Mouse (Mus musculus): Measurements from ENCODE around the gene Ube2j2. TPM values are rescaled to one million over a fixed set of nuclear protein-coding genes. Genes with fewer than 3 reads are reported as not detected.
A peak's percentile ranks its signal among the peaks of the same experiment; 100 is the strongest.

The Ube2j2 gene
- polyA plus RNA-seq, 1 experiment from 2014 or later, result 72.0 TPM

DNA sequence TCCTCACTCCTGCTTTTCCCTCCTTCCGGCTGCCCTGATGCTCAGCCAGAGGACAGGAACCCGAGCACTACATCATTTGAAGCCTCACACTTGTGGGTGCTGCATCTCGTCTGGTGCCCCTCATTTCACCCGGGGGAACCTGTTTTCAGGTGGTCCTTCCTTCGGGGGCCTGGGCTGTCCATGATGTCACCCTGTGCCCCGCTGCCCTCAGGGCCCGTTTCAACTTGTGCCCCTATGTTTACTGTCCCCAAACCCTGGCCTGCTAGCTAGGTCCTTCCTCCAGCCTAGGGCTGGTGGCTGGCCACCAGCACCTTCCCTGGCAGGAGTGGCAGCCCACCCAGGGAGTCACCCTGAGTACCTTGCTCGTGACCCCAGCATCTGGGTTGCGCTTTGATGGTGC lies 37.5 kb upstream of the Ube2j2 start:
- peaks cover 58% of the 10 kb centered on the region for H3K36me3 ChIP-seq
- WGBS, result 80% methylated on average over 9 of the region's 9 CpGs
- no peak overlapping the region for H3K27ac ChIP-seq (replicated peaks)

GRCm38 (mm10) chr4:155907003-155907402 lies 36.6 kb upstream of the Ube2j2 start:
- WGBS, result 76% methylated on average over 11 of the region's 11 CpGs
- Histone ChIP-seq H3K9ac (no peak overlapping the region), H3K36me3 (peaks cover 49% of the 10 kb centered on the region), H3K27ac (replicated peaks) (no peak overlapping the region), H3K9me3 (no peaks in the 10 kb centered on the region), H3K27me3 (replicated peaks) (no peaks in the 10 kb centered on the region), H3K4me2 (no peak overlapping the region), H3K4me1 (no peaks in the 10 kb centered on the region), H3K4me3 (no peak overlapping the region)
- no peak for ATAC-seq (ENCODE audit: extremely low read depth, insufficient number of reproducible peaks, low FRiP score, low TSS enrichment)

More for the DNA sequence above, 37.5 kb upstream of the Ube2j2 start:
- no peak for ATAC-seq (ENCODE audit: extremely low read depth, insufficient number of reproducible peaks, low FRiP score, low TSS enrichment)
- Histone ChIP-seq H3K9ac (no peak overlapping the region), H3K4me1 (peaks cover 4% of the 10 kb centered on the region), H3K4me2 (no peak overlapping the region), H3K4me3 (no peak overlapping the region), H3K9me3 (no peaks in the 10 kb centered on the region), H3K27me3 (replicated peaks) (no peaks in the 10 kb centered on the region)

- H3K27me3 ChIP-seq (replicated peaks), result no peaks in the 10 kb centered on the region
- H3K4me2 ChIP-seq, result no peak overlapping the region
- 67% methylated on average over 7 of the region's 7 CpGs for WGBS
- H3K9ac ChIP-seq, result no peak overlapping the region
- ATAC-seq (ENCODE audit: extremely low read depth, insufficient number of reproducible peaks, low FRiP score, low TSS enrichment), result no peak
- no peaks in the 10 kb centered on the region for H3K4me1 ChIP-seq
- H3K4me3 ChIP-seq, result no peak overlapping the region
- H3K27ac ChIP-seq (replicated peaks), result no peak overlapping the region
- H3K9me3 ChIP-seq, result no peaks in the 10 kb centered on the region
- H3K36me3 ChIP-seq, result peaks cover 36% of the 10 kb centered on the region
Measured at GRCm38 (mm10) chr4:155908281-155908680, 35.4 kb upstream of the Ube2j2 start.

DNA sequence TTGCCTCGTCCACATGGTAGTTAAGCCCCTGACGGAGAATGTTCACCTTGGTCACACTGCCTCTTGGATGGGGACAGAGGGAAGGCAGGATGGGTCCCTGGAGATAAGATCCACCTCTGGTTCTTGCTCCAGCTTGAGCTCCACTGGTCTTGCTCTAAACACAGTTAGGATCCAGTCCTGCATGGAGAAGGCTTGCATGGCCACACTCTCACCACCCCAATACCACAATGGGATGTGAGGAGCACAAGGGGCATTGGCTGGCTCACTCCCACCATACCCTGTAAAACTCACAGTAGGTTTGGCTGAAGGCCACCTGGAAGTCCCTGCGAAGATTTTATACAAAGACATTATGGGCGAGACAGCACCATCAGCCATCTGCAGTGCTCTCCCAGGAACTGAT lies 34.9 kb upstream of the Ube2j2 start:
- H3K4me3 ChIP-seq, result no peak overlapping the region
- no peaks in the 10 kb centered on the region for H3K9me3 ChIP-seq
- H3K36me3 ChIP-seq, result peaks cover 32% of the 10 kb centered on the region
- ATAC-seq (ENCODE audit: extremely low read depth, insufficient number of reproducible peaks, low FRiP score, low TSS enrichment), result no peak
- no peak overlapping the region for H3K4me2 ChIP-seq
- no peak overlapping the region for H3K9ac ChIP-seq
- H3K27ac ChIP-seq (replicated peaks), result no peak overlapping the region
- H3K4me1 ChIP-seq, result no peaks in the 10 kb centered on the region
- H3K27me3 ChIP-seq (replicated peaks), result no peaks in the 10 kb centered on the region
- WGBS, result 83% methylated on average over 4 of the region's 4 CpGs

- ATAC-seq (ENCODE audit: extremely low read depth, insufficient number of reproducible peaks, low FRiP score, low TSS enrichment), result no peak
Measured at GRCm38 (mm10) chr4:155932031-155932430, 11.6 kb upstream of the Ube2j2 start.

GRCm38 (mm10) chr4:155943049-155943452 lies 580 bp upstream of the Ube2j2 start:
- Histone ChIP-seq H3K27me3 (replicated peaks) (no peaks in the 10 kb centered on the region; the same call in 1 of the 2 replicates), H3K9ac (peak overlapping the region; percentile 83), H3K27ac (replicated peaks) (peak overlapping the region; percentile 84), H3K9me3 (no peaks in the 10 kb centered on the region), H3K4me1 (peaks cover 25% of the 10 kb centered on the region), H3K4me2 (peak overlapping the region; percentile 97), H3K4me3 (peak overlapping the region; percentile 99), H3K36me3 (peaks cover 17% of the 10 kb centered on the region)
- ATAC-seq (ENCODE audit: extremely low read depth, insufficient number of reproducible peaks, low FRiP score, low TSS enrichment), result no peak
- WGBS, result 1% methylated on average over 17 of the region's 17 CpGs

More at GRCm38 (mm10) chr4:155932031-155932430, 11.6 kb upstream of the Ube2j2 start:
- Histone ChIP-seq H3K9me3 (no peaks in the 10 kb centered on the region), H3K27me3 (replicated peaks) (peaks cover 13% of the 10 kb centered on the region), H3K36me3 (no peaks in the 10 kb centered on the region), H3K4me2 (no peak overlapping the region), H3K4me1 (no peaks in the 10 kb centered on the region), H3K9ac (no peak overlapping the region), H3K4me3 (no peak overlapping the region), H3K27ac (replicated peaks) (no peak overlapping the region)
- 57% methylated on average over 1 of the region's 1 CpGs for WGBS

DNA sequence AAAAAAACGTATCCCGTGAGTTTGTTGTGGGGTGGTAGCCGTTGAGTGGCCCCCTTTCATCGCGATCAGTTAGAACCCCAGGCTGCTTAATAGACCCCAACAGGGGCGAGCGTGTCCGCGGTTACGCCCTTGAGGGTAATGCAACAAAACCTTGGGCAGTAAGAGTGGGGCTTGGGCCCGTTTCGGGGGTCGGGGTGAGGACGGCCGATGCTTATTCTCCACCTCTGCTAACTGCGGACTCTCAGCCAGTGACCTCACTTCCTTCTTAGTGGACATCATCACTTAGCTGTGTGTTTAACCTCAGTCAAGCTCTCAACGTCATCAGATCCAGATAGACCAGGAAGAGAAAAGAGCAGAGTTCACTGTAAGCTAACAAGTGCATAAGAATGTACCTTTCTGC lies 640 bp downstream of the Ube2j2 start:
- WGBS, result under 1% methylated on average over 17 of the region's 17 CpGs
- peaks cover 29% of the 10 kb centered on the region for H3K36me3 ChIP-seq
- ATAC-seq (ENCODE audit: extremely low read depth, insufficient number of reproducible peaks, low FRiP score, low TSS enrichment), result no peak
- no peaks in the 10 kb centered on the region for H3K9me3 ChIP-seq
- peak overlapping the region; percentile 97 for H3K9ac ChIP-seq
- peak overlapping the region; percentile 97 for H3K4me2 ChIP-seq
- H3K4me1 ChIP-seq, result peaks cover 25% of the 10 kb centered on the region
- H3K27me3 ChIP-seq (replicated peaks), result no peaks in the 10 kb centered on the region; the same call in 1 of the 2 replicates
- peak overlapping the region; percentile 99 for H3K4me3 ChIP-seq
- peak overlapping the region; percentile 77 for H3K27ac ChIP-seq (replicated peaks)

DNA sequence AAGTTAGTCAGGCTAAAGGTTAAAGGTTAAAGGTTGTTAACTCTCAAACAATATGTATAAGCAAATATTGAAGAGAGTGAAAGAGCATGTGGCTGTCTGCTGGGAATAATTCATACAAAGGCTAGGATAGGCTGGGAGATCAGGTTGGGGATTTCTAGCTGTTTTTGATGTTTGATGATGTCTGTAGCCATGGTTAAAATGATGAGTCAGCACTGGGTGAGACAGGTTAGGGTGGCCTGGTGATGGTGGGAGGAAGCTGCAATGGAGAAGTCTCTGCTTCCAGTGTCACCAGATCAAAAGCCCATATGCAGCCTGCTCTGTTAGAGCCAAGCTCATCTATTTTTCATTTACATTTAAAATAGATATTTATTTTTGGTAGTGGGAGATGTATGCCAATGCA lies 3.5 kb downstream of the Ube2j2 start:
- Histone ChIP-seq H3K9ac (no peak overlapping the region), H3K27me3 (replicated peaks) (no peaks in the 10 kb centered on the region), H3K4me1 (peaks cover 25% of the 10 kb centered on the region), H3K27ac (replicated peaks) (no peak overlapping the region), H3K4me3 (no peak overlapping the region), H3K9me3 (no peaks in the 10 kb centered on the region), H3K4me2 (no peak overlapping the region), H3K36me3 (peaks cover 57% of the 10 kb centered on the region)
- ATAC-seq (ENCODE audit: extremely low read depth, insufficient number of reproducible peaks, low FRiP score, low TSS enrichment), result no peak

GRCm38 (mm10) chr4:155955491-155955890 lies 11.9 kb downstream of the Ube2j2 start:
- no peak overlapping the region for H3K9ac ChIP-seq
- H3K4me3 ChIP-seq, result no peak overlapping the region
- no peak overlapping the region for H3K4me2 ChIP-seq
- no peaks in the 10 kb centered on the region for H3K4me1 ChIP-seq
- H3K27me3 ChIP-seq (replicated peaks), result no peaks in the 10 kb centered on the region
- 93% methylated on average over 6 of the region's 6 CpGs for WGBS
- peaks cover 84% of the 10 kb centered on the region for H3K36me3 ChIP-seq
- no peaks in the 10 kb centered on the region for H3K9me3 ChIP-seq
- no peak; the same call in 1 of the 2 replicates for ATAC-seq (ENCODE audit: extremely low read depth, insufficient number of reproducible peaks, low FRiP score, low TSS enrichment)
- H3K27ac ChIP-seq (replicated peaks), result no peak overlapping the region

DNA sequence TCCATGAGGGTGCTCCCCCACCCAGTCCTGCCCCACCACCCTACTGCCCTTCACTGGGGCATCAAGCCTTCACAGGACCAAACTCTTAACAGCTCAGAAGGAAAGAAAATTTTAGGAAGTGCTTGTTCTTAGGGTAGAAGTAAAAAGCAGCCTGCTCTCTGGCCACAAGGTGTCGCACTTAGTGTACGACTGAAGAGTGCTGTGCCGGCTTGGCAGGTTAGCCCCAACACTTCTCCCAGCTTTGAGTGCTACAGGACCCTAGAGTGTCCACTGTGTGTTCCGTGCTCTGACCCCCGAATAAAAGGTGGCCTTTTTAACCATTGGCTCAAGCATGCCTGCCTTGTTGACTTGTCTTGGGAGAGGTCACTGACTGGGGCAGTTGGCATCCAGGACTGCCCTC lies 15.6 kb downstream of the Ube2j2 start:
- Histone ChIP-seq H3K9me3 (no peaks in the 10 kb centered on the region), H3K27ac (replicated peaks) (no peak overlapping the region), H3K4me1 (peaks cover 25% of the 10 kb centered on the region), H3K4me3 (no peak overlapping the region), H3K4me2 (no peak overlapping the region), H3K27me3 (replicated peaks) (no peaks in the 10 kb centered on the region), H3K9ac (no peak overlapping the region), H3K36me3 (peaks cover 59% of the 10 kb centered on the region)
- WGBS, result 7% methylated on average over 5 of the region's 5 CpGs
- ATAC-seq (ENCODE audit: extremely low read depth, insufficient number of reproducible peaks, low FRiP score, low TSS enrichment), result no peak

DNA sequence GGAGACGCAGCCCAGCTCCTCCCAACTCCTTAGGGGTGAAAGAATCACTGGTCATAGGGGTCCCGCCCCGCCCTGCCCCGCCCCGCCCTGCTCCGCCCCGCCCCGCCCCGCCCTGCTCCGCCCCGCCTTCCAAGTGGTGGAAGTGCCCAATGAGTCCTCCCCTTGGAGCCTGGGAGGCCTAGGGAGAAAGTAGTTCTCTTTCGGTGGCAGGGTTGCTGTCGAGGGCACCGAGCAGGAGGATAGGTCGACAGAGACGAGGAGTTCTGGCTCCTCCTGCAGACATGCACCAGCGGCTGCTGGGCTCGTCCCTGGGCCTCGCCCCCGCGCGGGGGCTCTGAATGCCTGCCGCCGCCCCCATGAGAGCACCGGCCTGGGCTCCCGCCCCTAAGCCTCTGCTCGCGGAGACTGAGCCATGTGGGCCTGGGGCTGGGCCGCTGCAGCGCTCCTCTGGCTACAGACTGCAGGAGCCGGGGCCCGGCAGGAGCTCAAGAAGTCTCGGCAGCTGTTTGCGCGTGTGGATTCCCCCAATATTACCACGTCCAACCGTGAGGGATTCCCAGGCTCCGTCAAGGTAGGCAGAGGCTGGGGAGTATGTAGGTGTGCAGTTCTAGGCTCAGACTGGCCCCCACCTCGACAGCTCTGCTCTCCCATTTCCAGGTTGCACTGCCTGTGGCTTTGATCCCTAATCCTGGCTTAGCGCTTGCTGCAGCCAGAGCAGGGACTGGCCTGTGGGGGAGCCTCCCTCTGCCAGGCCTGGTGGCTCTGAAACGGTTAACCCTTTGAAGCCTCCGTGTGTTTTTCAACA lies 18.7 kb downstream of the Ube2j2 start, which contains the start of gene C1qtnf12:
TSS of gene C1qtnf12 (plus strand) at position 152 of the 805 bp plus-strand sequence.
- 1% methylated on average over 42 of the region's 42 CpGs for WGBS
- H3K9me3 ChIP-seq, result no peaks in the 10 kb centered on the region
- H3K4me1 ChIP-seq, result peaks cover 25% of the 10 kb centered on the region
- H3K27ac ChIP-seq (replicated peaks), result peak within 1 kb of the TSS; percentile 59
- no peaks in the 10 kb centered on the region for H3K27me3 ChIP-seq (replicated peaks)
- ATAC-seq (ENCODE audit: extremely low read depth, insufficient number of reproducible peaks, low FRiP score, low TSS enrichment), result peak; percentile 73
- peak within 1 kb of the TSS; percentile 98 for H3K4me2 ChIP-seq
- H3K9ac ChIP-seq, result peak within 1 kb of the TSS; percentile 88
- H3K4me3 ChIP-seq, result peak within 1 kb of the TSS; percentile 66
- peaks cover 54% of the 10 kb centered on the region for H3K36me3 ChIP-seq

DNA sequence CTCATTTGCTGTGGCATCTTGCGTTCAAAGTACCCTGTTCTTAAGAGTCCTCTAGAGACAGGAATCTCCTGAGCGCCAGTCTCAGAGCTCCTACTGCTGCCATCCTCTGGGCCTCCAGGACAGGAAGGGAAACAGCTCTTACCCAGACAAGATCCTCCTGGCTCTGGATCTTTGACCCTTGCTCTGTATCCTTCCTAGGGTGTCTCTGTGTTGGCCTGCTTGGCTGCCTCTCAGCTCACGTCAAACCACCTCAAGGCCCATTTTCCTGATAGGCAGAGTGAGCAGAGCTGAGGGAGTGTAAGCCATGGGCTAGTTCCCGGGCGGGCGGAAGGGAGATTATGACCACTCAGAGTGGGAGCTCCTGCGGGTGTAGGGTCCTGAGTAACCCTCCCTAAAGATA lies 19.5 kb downstream of the Ube2j2 start:
- H3K36me3 ChIP-seq, result peaks cover 46% of the 10 kb centered on the region
- H3K9ac ChIP-seq, result peak overlapping the region; percentile 88
- peak overlapping the region; percentile 66 for H3K4me3 ChIP-seq
- ATAC-seq (ENCODE audit: extremely low read depth, insufficient number of reproducible peaks, low FRiP score, low TSS enrichment), result no peak
- no peaks in the 10 kb centered on the region for H3K9me3 ChIP-seq
- 47% methylated on average over 7 of the region's 7 CpGs for WGBS
- H3K4me2 ChIP-seq, result peak overlapping the region; percentile 98
- no peaks in the 10 kb centered on the region for H3K27me3 ChIP-seq (replicated peaks)
- no peak overlapping the region for H3K27ac ChIP-seq (replicated peaks)
- H3K4me1 ChIP-seq, result peaks cover 25% of the 10 kb centered on the region
